Mouse (Mus musculus): ENCODE data around the gene Zbtb20. TPM values are rescaled to one million over a fixed set of nuclear protein-coding genes. Genes with fewer than 3 reads are reported as not detected.

Gene Zbtb20
- total RNA-seq, 2 experiments from 2014 or later = 167 to 189 TPM

GRCm38 (mm10) chr16:43489984-43490383 is 614.3 kb downstream of the Zbtb20 start:
- no peak for DNase-seq (ENCODE audit: low spot score)
- intact Hi-C loops (cut with DNase I) = no loop called here

- DNase-seq (ENCODE audit: low spot score) = no peak
- intact Hi-C loops (cut with DNase I) = no loop called here
Observed at GRCm38 (mm10) chr16:43492863-43493262, 617.2 kb downstream of the Zbtb20 start.

GRCm38 (mm10) chr16:43493596-43494385 is 618.1 kb downstream of the Zbtb20 start:
- DNase-seq (ENCODE audit: low spot score) = no peak
- intact Hi-C loops (cut with DNase I) = no loop called here

- intact Hi-C loops (cut with DNase I) = no loop called here
- DNase-seq (ENCODE audit: low spot score) = no peak
Observed at GRCm38 (mm10) chr16:43495175-43495818, 619.6 kb downstream of the Zbtb20 start.

- intact Hi-C loops (cut with DNase I) = no loop called here
- DNase-seq (ENCODE audit: low spot score) = no peak
Observed at GRCm38 (mm10) chr16:43497093-43497492, 621.4 kb downstream of the Zbtb20 start.

GRCm38 (mm10) chr16:43500132-43500853 is 624.6 kb downstream of the Zbtb20 start:
- intact Hi-C loops (cut with DNase I) = loop anchor here (5.0 kb wide), 3 partner anchors 33 to 72 kb away; no protein-coding TSS in a partner anchor
- no peak for DNase-seq (ENCODE audit: low spot score)

- intact Hi-C loops (cut with DNase I) = loop anchor here (5.0 kb wide), 3 partner anchors 34 to 71 kb away; no protein-coding TSS in a partner anchor
- DNase-seq (ENCODE audit: low spot score) = no peak
Observed at GRCm38 (mm10) chr16:43501284-43501683, 625.6 kb downstream of the Zbtb20 start.

- no peak for DNase-seq (ENCODE audit: low spot score)
- intact Hi-C loops (cut with DNase I) = loop anchor here (5.0 kb wide), 3 partner anchors 35 to 70 kb away; no protein-coding TSS in a partner anchor
Observed at GRCm38 (mm10) chr16:43502339-43503009, 626.8 kb downstream of the Zbtb20 start.

- DNase-seq (ENCODE audit: low spot score) = no peak
- intact Hi-C loops (cut with DNase I) = loop anchor here (5.0 kb wide), 3 partner anchors 34 to 69 kb away; no protein-coding TSS in a partner anchor
Observed at GRCm38 (mm10) chr16:43503010-43503635, 627.4 kb downstream of the Zbtb20 start.

- intact Hi-C loops (cut with DNase I) = loop anchor here (5.0 kb wide), 3 partner anchors 34 to 69 kb away; no protein-coding TSS in a partner anchor
- DNase-seq (ENCODE audit: low spot score) = no peak
Observed at GRCm38 (mm10) chr16:43503636-43504010, 627.9 kb downstream of the Zbtb20 start.

- DNase-seq (ENCODE audit: low spot score) = peak; percentile 53
- intact Hi-C loops (cut with DNase I) = loop anchor here (5.0 kb wide), 3 partner anchors 33 to 68 kb away; no protein-coding TSS in a partner anchor
Observed at GRCm38 (mm10) chr16:43504151-43504550, 628.5 kb downstream of the Zbtb20 start.

- no peak for DNase-seq (ENCODE audit: low spot score)
- intact Hi-C loops (cut with DNase I) = loop anchor here (5.0 kb wide), 3 partner anchors 33 to 68 kb away; no protein-coding TSS in a partner anchor
Observed at GRCm38 (mm10) chr16:43504556-43504955, 628.9 kb downstream of the Zbtb20 start.

- no peak for DNase-seq (ENCODE audit: low spot score)
- intact Hi-C loops (cut with DNase I) = no loop called here
Observed at GRCm38 (mm10) chr16:43505314-43505950, 629.8 kb downstream of the Zbtb20 start.

- DNase-seq (ENCODE audit: low spot score) = no peak
Observed at GRCm38 (mm10) chr16:43506189-43506751, 630.6 kb downstream of the Zbtb20 start.

GRCm38 (mm10) chr16:43506771-43507405 is 631.2 kb downstream of the Zbtb20 start:
- no peak for DNase-seq (ENCODE audit: low spot score)
- intact Hi-C loops (cut with DNase I) = no loop called here

More at GRCm38 (mm10) chr16:43506189-43506751, 630.6 kb downstream of the Zbtb20 start:
- intact Hi-C loops (cut with DNase I) = no loop called here

GRCm38 (mm10) chr16:43508166-43508998 is 632.7 kb downstream of the Zbtb20 start:
- intact Hi-C loops (cut with DNase I) = no loop called here
- DNase-seq (ENCODE audit: low spot score) = no peak

- DNase-seq (ENCODE audit: low spot score) = no peak
Observed at GRCm38 (mm10) chr16:43510516-43510915, 634.8 kb downstream of the Zbtb20 start.

More at GRCm38 (mm10) chr16:43510516-43510915, 634.8 kb downstream of the Zbtb20 start:
- intact Hi-C loops (cut with DNase I) = no loop called here
